Mouse (Mus musculus) adrenal gland (tissue): ENCODE results near the gene Dok5.

Experiments
- intact Hi-C: fragments of 180-260 bp; cut with DNase I; formaldehyde crosslinking; loops from one replicate; pipeline ENCODE4 v1.15.1; 2025

Gene Dok5

GRCm38 (mm10) chr2:170734446-170734845, 2.8 kb downstream of the Dok5 start:
- intact Hi-C loops = no loop called here

GRCm38 (mm10) chr2:170738446-170738845, 6.8 kb downstream of the Dok5 start:
- intact Hi-C loops = no loop called here

GRCm38 (mm10) chr2:170738891-170739290, 7.3 kb downstream of the Dok5 start:
- intact Hi-C loops = no loop called here

GRCm38 (mm10) chr2:170739713-170740365, 8.2 kb downstream of the Dok5 start:
- intact Hi-C loops = no loop called here

GRCm38 (mm10) chr2:170743521-170743920, 11.9 kb downstream of the Dok5 start:
- intact Hi-C loops = no loop called here

- intact Hi-C loops = no loop called here
Measured at GRCm38 (mm10) chr2:170748901-170749300, 17.3 kb downstream of the Dok5 start.

- intact Hi-C loops = no loop called here
Measured at GRCm38 (mm10) chr2:170752191-170752850, 20.7 kb downstream of the Dok5 start.

- intact Hi-C loops = no loop called here
Measured at GRCm38 (mm10) chr2:170755817-170756216, 24.2 kb downstream of the Dok5 start.

- intact Hi-C loops = no loop called here
Measured at GRCm38 (mm10) chr2:170756667-170757066, 25.1 kb downstream of the Dok5 start.

- intact Hi-C loops = no loop called here
Measured at GRCm38 (mm10) chr2:170757228-170757875, 25.7 kb downstream of the Dok5 start.

- intact Hi-C loops = no loop called here
Measured at GRCm38 (mm10) chr2:170758201-170758600, 26.6 kb downstream of the Dok5 start.

GRCm38 (mm10) chr2:170764704-170765103, 33.1 kb downstream of the Dok5 start:
- intact Hi-C loops = no loop called here

- intact Hi-C loops = no loop called here
Measured at GRCm38 (mm10) chr2:170767243-170767642, 35.6 kb downstream of the Dok5 start.

GRCm38 (mm10) chr2:170768699-170769098, 37.1 kb downstream of the Dok5 start:
- intact Hi-C loops = no loop called here

- intact Hi-C loops = no loop called here
Measured at GRCm38 (mm10) chr2:170771555-170771954, 39.9 kb downstream of the Dok5 start.

- intact Hi-C loops = no loop called here
Measured at GRCm38 (mm10) chr2:170772126-170772884, 40.7 kb downstream of the Dok5 start.

GRCm38 (mm10) chr2:170772885-170773270, 41.3 kb downstream of the Dok5 start:
- intact Hi-C loops = no loop called here

GRCm38 (mm10) chr2:170775577-170775976, 44.0 kb downstream of the Dok5 start:
- intact Hi-C loops = no loop called here

GRCm38 (mm10) chr2:170776107-170776506, 44.5 kb downstream of the Dok5 start:
- intact Hi-C loops = no loop called here

GRCm38 (mm10) chr2:170777572-170777971, 46.0 kb downstream of the Dok5 start:
- intact Hi-C loops = no loop called here

GRCm38 (mm10) chr2:170780010-170780750, 48.6 kb downstream of the Dok5 start:
- intact Hi-C loops = no loop called here
